Comparison of ENCODE assay signal across 20 mouse cellular contexts in the genomic region with DNA sequence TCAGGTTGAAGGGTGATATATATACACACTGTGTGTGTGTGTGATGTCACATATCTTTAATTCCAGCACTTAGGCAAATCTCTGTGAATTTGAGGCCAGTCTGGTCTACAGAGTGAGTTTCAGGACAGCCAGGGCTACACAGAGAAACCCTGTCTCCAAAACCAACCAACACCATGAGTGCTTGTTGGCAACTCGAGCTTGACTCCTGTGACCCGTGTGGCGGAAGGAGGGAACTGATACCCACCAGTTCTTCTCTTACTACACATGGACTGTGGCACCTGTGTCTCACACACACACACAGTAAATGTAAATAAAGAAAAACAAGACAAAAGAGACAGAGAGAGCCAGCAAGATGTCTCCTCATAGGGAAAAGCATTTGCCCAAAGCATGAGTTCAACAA. TPM values are rescaled to one million over a fixed set of nuclear protein-coding genes. Genes with fewer than 3 reads are reported as not detected.
"Had no signal": no experiment of that assay in that cellular context is flagged by ENCODE, and none has a peak within 500 bp of the region (broad histone marks: within the 10 kb centered on the region; RNA-seq: fewer than 3 reads in every experiment).

No protein-coding gene starts in this region.

- H3K4me1 ChIP-seq: intestine, embryonic 15.5 days; limb, embryonic 12.5 days; limb, embryonic 15.5 days; midbrain, embryonic 12.5 days; midbrain, embryonic 15.5 days; neural tube, embryonic 13.5 days had no signal

- DNase-seq: kidney, adult 18-20 months; kidney, postnatal 25 days; left cerebral cortex, postnatal 4 days; liver, postnatal 0 days; lung, embryonic 14.5 days; right cerebral cortex, postnatal 4 days; thymus, adult 18-20 months; thymus, postnatal 36 days had no signal

- H3K27ac ChIP-seq: intestine, embryonic 15.5 days; kidney, postnatal 0 days; limb, embryonic 12.5 days; limb, embryonic 15.5 days; liver, embryonic 14.5 days; macrophage; midbrain, embryonic 12.5 days; midbrain, embryonic 15.5 days; neural tube, embryonic 13.5 days had no signal

- H3K4me3 ChIP-seq: intestine, embryonic 15.5 days; limb, embryonic 12.5 days; limb, embryonic 15.5 days; midbrain, embryonic 12.5 days; midbrain, embryonic 15.5 days; myocyte; neural tube, embryonic 13.5 days had no signal

- H3K4me2 ChIP-seq: intestine, embryonic 15.5 days; limb, embryonic 12.5 days; limb, embryonic 15.5 days; liver, embryonic 11.5 days; lung, embryonic 14.5 days; midbrain, embryonic 12.5 days; midbrain, embryonic 15.5 days; neural tube, embryonic 13.5 days had no signal

- H3K36me3 ChIP-seq: intestine, embryonic 15.5 days; limb, embryonic 12.5 days; limb, embryonic 15.5 days; midbrain, embryonic 12.5 days; midbrain, embryonic 15.5 days; neural tube, embryonic 13.5 days had no signal

- H3K9me3 ChIP-seq: intestine, embryonic 15.5 days; limb, embryonic 12.5 days; limb, embryonic 15.5 days; midbrain, embryonic 12.5 days; midbrain, embryonic 15.5 days; neural tube, embryonic 13.5 days had no signal

- H3K27me3 ChIP-seq: intestine, embryonic 15.5 days; limb, embryonic 15.5 days; midbrain, embryonic 12.5 days; midbrain, embryonic 15.5 days; neural tube, embryonic 13.5 days had no signal

- ATAC-seq: intestine, embryonic 15.5 days; liver, postnatal 0 days; lung, postnatal 0 days; midbrain, embryonic 15.5 days had no signal

- H3K9ac ChIP-seq: intestine, embryonic 15.5 days; limb, embryonic 12.5 days; limb, embryonic 15.5 days; liver, embryonic 14.5 days; liver, postnatal 0 days; lung, embryonic 14.5 days; midbrain, embryonic 12.5 days; midbrain, embryonic 15.5 days; neural tube, embryonic 13.5 days had no signal

RNA-seq across cellular contexts. Expression of gene Spns3, which starts 10.4 kb away (rescaled TPM):
- polyA plus RNA-seq: limb, embryonic 12.5 days; lung, embryonic 14.5 days; macrophage; midbrain, embryonic 15.5 days had no signal
